Mouse (Mus musculus) thymus, postnatal 25 days (tissue): ENCODE results near the gene Gak.

Experiments
- DNase-seq: peaks from one replicate; pipeline ENCODE4 v3.0.0; 2022

The Gak gene

GRCm38 (mm10) chr5:108581361-108581891, 48.1 kb downstream of the Gak start:
- DNase-seq = no peak

- DNase-seq = no peak
Measured at GRCm38 (mm10) chr5:108573054-108573453, 56.5 kb downstream of the Gak start.

GRCm38 (mm10) chr5:108570991-108571390, 58.6 kb downstream of the Gak start:
- no peak for DNase-seq

DNA sequence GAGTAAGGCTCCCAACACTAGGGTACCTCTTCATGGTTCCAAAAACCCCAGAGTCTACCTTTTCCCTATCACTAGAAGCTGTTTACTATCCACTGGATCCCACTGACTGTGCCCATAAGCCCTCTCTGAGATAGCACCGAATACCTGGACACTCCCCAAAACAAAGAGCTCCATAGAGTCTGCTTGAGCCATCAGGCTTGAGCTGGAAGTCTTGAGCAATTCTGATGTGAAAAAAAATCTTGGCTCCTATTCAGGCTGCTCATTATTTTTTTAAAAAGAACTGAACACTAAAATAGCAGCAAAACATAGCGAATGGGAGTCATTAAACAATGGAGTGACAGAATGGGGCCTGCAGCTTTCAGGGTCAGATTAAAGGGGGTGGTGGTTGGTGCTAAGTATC, 62.5 kb downstream of the Gak start:
- DNase-seq = no peak

- no peak for DNase-seq
Measured at GRCm38 (mm10) chr5:108566523-108566922, 63.0 kb downstream of the Gak start.

GRCm38 (mm10) chr5:108565381-108565780, 64.2 kb downstream of the Gak start:
- DNase-seq = no peak

DNA sequence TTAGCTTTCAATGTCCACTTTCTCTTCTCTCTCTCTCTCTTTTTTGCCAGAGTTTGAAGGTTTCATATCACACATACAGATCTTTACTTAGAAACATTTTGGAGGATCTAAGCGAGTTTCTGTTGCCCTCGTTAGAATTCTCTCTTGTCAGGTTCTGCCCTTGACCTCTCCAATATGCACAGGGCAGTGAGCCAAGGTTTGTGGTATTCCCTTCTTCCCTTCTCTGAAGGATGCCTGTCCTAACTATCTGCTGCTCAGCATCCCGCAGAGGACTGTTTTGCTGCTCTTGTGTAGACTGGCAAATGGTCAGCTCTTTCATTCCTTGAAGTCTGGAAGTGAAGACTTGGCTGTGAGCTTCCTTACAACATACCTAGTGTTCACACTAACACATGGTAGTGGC, 65.2 kb downstream of the Gak start:
- DNase-seq = no peak

DNA sequence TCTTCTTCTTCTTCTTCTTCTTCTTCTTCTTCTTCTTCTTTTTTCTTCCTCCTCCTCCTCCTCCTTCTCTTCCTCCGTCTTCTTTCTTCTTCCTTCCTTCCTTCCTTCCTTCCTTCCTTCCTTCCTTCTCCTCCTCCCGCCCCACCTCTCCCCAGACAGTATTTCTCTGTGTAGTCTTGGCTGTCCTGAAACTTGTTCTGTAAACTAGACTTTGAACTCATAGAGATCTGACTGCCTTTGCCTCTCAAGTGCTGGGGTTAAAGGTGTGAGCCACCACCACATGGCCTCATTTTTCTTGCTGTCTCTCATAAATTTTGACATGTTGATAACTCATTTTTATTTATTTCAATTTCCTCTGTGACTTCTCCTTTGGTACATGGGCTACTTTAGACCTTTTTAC, 67.1 kb downstream of the Gak start:
- DNase-seq = no peak

GRCm38 (mm10) chr5:108556986-108557385, 72.6 kb downstream of the Gak start:
- DNase-seq = no peak

DNA sequence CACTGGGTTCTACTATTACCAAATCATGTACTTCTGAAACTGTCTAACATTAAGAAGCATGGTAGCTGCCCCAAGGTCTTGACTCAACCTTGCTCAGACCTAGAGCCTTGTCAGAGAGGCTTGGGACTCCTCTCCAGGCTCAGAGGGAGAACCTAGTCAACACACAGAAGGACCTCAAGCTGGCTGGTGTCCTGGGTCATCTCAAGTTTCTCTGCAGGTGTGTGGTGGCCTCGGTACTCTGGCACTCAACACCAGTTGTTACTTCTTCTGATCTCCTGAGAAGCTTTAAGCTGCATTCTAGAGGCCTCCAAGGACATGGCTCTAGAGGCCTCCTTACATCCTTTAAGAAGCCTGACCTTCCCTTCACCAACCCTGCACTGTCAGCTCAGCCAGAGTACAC, 75.5 kb downstream of the Gak start:
- DNase-seq = no peak

DNA sequence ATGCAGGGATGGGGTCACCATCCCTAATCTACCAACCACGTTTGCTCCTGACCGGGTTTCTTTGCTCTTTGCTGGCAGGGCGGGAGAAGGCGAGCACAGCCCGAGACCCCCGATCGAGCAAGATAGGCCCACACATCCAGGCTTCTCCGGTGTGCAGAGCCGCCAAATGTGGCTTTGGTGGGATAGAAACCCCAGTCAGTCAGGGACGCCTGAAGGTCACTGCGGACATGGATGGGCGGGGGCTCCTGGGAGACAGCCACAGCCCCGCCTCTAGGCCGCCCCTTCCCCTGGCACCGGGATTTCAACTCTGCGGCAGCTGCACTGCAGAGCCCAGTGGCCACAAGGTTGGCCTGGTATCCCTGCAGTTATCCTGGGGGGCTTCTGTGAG, 79.4 kb downstream of the Gak start:
- no peak for DNase-seq

- DNase-seq = peak; percentile 8
Measured at GRCm38 (mm10) chr5:108549489-108550206, 79.9 kb downstream of the Gak start, which contains the start of gene Cplx1. Gene Cplx1, minus strand, starts transcription at chr5:108550024.

GRCm38 (mm10) chr5:108549137-108549488, 80.4 kb downstream of the Gak start:
- DNase-seq = no peak

DNA sequence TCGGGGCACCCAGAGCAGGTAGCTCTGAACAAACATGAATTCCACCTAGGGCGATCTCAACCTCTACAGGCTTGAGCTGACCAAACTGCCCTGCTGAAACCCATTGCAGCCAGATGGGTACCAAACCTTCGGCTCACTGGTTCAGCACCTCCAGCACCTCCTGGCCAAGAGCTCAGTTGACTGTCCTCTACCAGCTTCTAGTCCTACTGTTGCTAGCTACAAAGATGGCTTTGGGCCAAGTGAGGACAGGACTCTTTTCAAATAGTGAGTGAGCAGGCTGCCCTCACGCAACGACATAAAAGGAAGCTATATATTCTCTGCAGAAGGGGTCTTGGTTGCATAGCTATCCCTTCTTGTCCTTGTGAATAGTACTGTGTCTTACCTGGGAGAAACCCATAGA, 81.9 kb downstream of the Gak start:
- no peak for DNase-seq

DNA sequence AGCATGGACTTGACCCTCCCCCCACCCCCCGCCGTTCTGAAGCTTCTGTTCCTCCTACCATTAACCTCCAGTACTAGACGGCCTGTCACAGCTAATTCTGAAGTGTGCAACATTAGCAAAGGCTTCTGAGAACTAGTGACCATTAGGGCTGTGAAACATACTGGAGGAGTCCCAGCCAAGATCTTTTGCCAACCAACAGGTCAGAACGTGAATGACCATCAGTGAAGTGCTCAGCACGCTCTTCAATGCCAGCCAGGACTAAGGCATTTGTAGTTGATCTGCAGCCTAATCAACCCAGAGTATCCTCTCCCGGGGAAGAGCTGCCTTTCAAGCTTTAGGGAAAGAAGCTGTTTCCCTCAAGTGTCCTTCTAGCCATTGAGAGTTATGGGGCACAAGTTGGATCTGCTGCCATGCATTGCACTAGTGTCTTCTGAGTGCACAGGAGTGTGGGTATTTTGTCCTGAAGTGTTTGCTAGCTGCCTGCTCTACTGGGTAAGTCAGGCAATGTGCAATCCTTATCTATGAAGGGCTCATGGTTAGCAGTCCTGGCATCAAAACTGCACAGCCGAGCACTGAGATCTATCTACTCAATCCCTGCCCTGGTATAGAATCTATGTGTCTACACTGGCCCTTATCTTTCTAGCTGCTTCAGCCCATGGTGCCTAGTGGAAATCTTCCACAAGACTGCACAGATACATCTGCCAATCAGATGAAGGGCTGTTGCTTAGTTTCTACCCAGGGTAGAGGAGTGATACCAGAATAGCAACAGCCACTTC, 85.9 kb downstream of the Gak start:
- no peak for DNase-seq

DNA sequence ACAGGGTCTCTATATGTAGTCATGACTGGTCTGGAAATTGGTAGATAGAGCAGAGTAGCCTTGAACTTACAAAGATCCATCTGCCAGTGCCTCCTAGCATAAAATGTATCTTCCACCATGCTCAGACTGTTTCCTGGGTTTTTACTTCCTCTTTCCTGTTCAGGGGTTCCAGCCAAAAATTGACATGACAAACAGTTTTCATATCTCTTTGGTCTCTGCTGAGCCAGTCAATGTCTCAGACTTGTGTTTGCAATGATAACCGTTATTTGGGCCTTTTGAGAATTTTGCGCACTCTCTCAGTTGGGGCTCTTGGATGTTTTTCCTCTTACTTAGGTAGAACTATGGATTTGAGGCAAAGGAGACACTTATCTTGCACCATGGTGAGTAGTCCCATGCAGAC, 95.4 kb downstream of the Gak start:
- DNase-seq = no peak

DNA sequence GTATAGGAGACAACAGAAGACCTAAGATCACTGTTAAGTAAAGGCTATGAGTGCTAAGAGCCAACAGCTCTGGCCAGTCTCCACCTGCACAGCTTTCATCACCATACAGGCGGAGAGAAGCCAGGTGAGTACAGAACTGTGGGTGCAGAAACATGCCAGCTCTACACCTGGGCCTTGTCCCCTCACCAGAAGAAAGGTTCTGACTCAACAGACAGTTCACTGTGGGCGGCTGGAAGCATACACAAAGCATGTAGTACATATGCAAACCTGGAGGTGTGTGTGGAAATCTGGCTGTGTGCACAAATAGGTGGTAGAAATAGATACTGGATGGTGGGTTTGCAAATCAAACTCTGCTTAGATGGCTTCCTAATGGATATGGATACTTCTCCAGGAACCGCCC, 107.0 kb downstream of the Gak start:
- no peak for DNase-seq

DNA sequence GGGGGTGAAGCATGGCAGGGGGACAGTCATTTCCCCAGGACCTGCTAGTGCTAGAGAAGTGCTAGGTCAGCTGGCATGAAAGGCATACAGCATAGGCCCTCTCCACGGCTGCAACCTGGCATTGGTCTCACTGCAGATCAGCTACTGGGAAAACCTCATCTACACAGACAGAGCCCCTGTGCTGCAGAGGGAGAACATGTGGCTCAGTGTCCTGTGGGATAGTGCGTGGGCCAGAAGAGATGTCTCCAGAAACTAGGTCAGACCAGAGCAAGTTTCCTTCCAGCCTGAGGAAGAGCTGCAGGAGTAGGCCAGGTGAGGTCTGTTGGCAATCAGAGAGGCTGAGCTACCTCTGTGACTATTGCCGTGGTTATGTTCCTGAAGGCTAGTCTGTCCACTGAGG, 107.7 kb downstream of the Gak start:
- DNase-seq = no peak

- no peak for DNase-seq
Measured at GRCm38 (mm10) chr5:108521016-108521415, 108.5 kb downstream of the Gak start.

DNA sequence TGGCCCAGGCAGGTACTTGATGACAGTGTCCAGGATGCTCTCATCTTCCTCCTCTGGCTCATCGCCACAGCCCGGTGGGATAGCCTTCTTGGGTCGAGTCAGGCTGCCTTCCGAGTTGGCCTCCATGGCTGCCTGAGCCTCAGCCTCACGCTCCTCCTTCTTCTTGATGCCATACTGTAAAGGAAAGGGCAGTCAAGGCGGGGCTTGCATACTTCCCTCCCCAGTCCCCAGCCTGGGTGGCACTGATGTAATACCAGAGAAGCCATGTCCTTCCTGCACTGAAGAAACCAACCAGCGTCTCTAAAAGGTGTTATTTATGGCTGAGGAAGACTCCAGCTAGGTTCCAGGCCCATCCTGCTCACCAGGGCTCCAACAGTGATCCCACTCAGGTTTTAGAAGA, 109.4 kb downstream of the Gak start:
- DNase-seq = no peak
